Mouse (Mus musculus) erythroblast, embryonic 14.5 days (primary cell): ENCODE measurements around the gene Fosl1.

Experiments used
- GATA1 ChIP-seq: IDR thresholded peaks from 2 replicates; pipeline ENCODE4 v1.6.1; 2012; ENCODE audit warnings: low read length, inconsistent platforms, mixed read lengths
- TAL1 ChIP-seq: IDR thresholded peaks from 3 replicates; pipeline ENCODE4 v1.6.1; 2012; ENCODE audit warnings: low read length, inconsistent platforms, mixed read lengths

DNA sequence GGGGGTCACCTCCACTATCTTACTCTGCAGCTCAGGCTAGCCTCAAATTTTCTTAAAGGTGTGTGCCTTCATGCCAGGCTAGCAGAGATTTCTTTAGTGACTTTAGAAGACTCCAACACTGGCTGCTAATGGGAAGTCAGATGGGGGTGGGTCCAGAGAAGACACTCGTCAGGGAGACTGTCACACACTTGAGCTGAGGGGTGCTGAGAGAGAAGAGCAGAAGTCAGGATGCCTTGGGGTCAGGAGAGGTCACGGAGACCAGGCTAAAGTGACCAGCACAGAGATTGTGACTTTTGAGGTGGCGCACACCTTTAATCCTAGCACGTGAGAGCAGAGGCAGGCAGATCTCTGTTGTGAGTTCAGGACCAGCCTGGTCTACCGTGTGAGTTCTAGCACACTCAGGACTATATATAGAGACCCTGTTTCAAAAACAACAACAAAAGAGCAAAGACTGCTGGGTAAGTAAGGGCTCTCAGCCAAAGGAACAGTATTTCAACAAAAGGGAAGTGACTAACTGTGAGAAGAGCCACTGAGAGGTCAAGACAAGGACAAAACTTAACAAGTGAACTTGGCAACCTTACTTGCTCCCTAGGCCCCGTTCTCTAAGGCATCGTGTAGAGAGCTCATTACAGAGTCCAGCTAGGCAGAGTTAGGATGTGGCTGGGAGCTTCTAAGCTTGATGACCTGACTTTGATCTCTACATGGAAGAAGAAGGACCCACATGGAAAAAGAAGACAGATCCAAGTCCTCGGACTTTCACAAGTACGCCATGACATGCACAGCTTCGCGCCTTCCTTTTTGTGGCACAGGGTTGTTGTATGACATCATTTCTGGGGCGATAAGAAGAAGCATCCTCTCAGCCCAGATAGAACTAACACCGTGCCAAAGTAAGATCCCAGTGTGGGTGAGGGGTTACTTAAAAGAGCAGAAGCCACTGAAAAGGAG, 39.0 kb upstream of the Fosl1 start:
- TF ChIP-seq GATA1 (no peak), TAL1 (no peak)
